Mouse (Mus musculus): ENCODE measurements at regions not wholly inside any gene's neighbourhood (a gene's known extent, or its start where the extent isn't known, plus 50 kb on each side); places are given as distances from the start of the nearest gene placed in this dataset.

- TF ChIP-seq CTCF (IDR thresholded peaks at IDR 0.05; ENCODE audit: insufficient read depth, low read length): no peak
- no peak for TF ChIP-seq POLR2A (IDR thresholded peaks at IDR 0.05; ENCODE audit: borderline replicate concordance, extremely low read depth, low read depth, low read length)
Measured at GRCm38 (mm10) chr6:101689684-101690083, 312.0 kb upstream of the Pdzrn3 start.
